Mouse (Mus musculus): ENCODE results near the gene Gm49630.
"Not testable (repeated sequence)": the region's sequence is repeated elsewhere in the genome, so short reads cannot be mapped to it uniquely, and the experiment has no call there.

GRCm38 (mm10) chr17:7395671-7396070, 23.9 kb upstream of the Gm49630 start:
- TF ChIP-seq GATA1, TAL1 (IDR thresholded peaks at IDR 0.05; ENCODE audit: low read length): not testable (repeated sequence)
